Mouse (Mus musculus) forebrain, embryonic 15.5 days (tissue): ENCODE data around the gene Rnpc3. TPM values are rescaled to one million over a fixed set of nuclear protein-coding genes. Genes with fewer than 3 reads are reported as not detected.
A peak's percentile ranks its signal among the peaks of the same experiment; 100 is the strongest.
"Not testable (repeated sequence)": the region's sequence is repeated elsewhere in the genome, so short reads cannot be mapped to it uniquely, and the experiment has no call there.

Experiments used
- ATAC-seq: fragments of 200-750 bp; cut with Nextera tagmentation; replicated peaks from 2 replicates; pipeline ENCODE4 v1.8.0; 2017; ENCODE audit warnings: mild to moderate bottlenecking, moderate TSS enrichment, moderate library complexity
- H3K27ac ChIP-seq: fragments of 300-500 bp; sonication (generic); replicated peaks from 2 replicates; pipeline ENCODE4 v1.5.1; 2015; ENCODE audit warnings: mild to moderate bottlenecking, inconsistent platforms
- H3K27me3 ChIP-seq: fragments of 300-500 bp; sonication (generic); 2 replicates; pipeline ENCODE4 v1.6.1; 2015; ENCODE audit warnings: inconsistent platforms
- H3K36me3 ChIP-seq: fragments of 300-500 bp; sonication (generic); 2 replicates; pipeline ENCODE4 v1.6.1; 2015; ENCODE audit warnings: mild to moderate bottlenecking, inconsistent platforms
- H3K4me1 ChIP-seq: fragments of 300-500 bp; sonication (generic); 2 replicates; pipeline ENCODE4 v1.6.1; 2015; ENCODE audit warnings: inconsistent platforms
- H3K4me2 ChIP-seq: fragments of 300-500 bp; sonication (generic); replicated peaks from 2 replicates; pipeline ENCODE4 v1.6.1; 2015; ENCODE audit warnings: mild to moderate bottlenecking, inconsistent platforms
- H3K4me3 ChIP-seq: fragments of 300-500 bp; sonication (generic); 2 replicates; pipeline ENCODE4 v1.5.1; 2015; ENCODE audit warnings: mild to moderate bottlenecking, inconsistent platforms
- H3K9ac ChIP-seq: fragments of 300-500 bp; sonication (generic); replicated peaks from 2 replicates; pipeline ENCODE4 v1.6.1; 2015; ENCODE audit warnings: mild to moderate bottlenecking, inconsistent platforms
- H3K9me3 ChIP-seq: fragments of 300-500 bp; sonication (generic); 2 replicates; pipeline ENCODE4 v1.6.1; 2016; ENCODE audit warnings: inconsistent platforms
- WGBS: fragments of 180-500 bp; shearing (Covaris S2); methylation state at CpG from one replicate; pipeline ENCODE4 v1.1.7; 2015; ENCODE audit warnings: mixed read lengths; 5-methylcytosine and 5-hydroxymethylcytosine counted together
- polyA plus RNA-seq: library from polyadenylated mRNA; unstranded; fragments of >200 nt; fragmentation: Nextera tagmentation; extraction: Ambion mirVana; gene quantifications from 2 replicates; pipeline ENCODE4 v1.2.1, GENCODE M21; 2015

Rnpc3 gene
- polyA plus RNA-seq = 50.6 and 54.7 TPM in 2 replicates

- Histone ChIP-seq H3K36me3 (peaks cover 9% of the 10 kb centered on the region; the same call in 1 of the 2 replicates), H3K4me3 (peak within 1 kb of the TSS; percentile 91), H3K4me2 (peak within 1 kb of the TSS; percentile 63), H3K4me1 (peaks cover 11% of the 10 kb centered on the region), H3K27me3 (no peaks in the 10 kb centered on the region), H3K27ac (peak within 1 kb of the TSS; percentile 100), H3K9me3 (no peaks in the 10 kb centered on the region), H3K9ac (peak within 1 kb of the TSS; percentile 95)
- peak; percentile 98 for ATAC-seq
- WGBS = under 1% methylated on average over 70 of the region's 70 CpGs
Measured at GRCm38 (mm10) chr3:113629606-113630359, at the start of gene Rnpc3. Gene Rnpc3, minus strand, starts transcription at chr3:113630149.

- H3K4me2 ChIP-seq = no peak overlapping the region
- H3K9me3 ChIP-seq = no peaks in the 10 kb centered on the region
- peak; percentile 78 for ATAC-seq
- no peak overlapping the region for H3K9ac ChIP-seq
- H3K27me3 ChIP-seq = no peaks in the 10 kb centered on the region
- no peaks in the 10 kb centered on the region for H3K4me1 ChIP-seq
- no peak overlapping the region for H3K27ac ChIP-seq
- no peak overlapping the region for H3K4me3 ChIP-seq
- H3K36me3 ChIP-seq = no peaks in the 10 kb centered on the region
- WGBS = 65% methylated on average over 2 of the region's 2 CpGs
Measured at GRCm38 (mm10) chr3:113656940-113657339, 27.0 kb upstream of the Rnpc3 start.

- Histone ChIP-seq H3K9ac (no peak overlapping the region), H3K27ac (no peak overlapping the region), H3K36me3 (no peaks in the 10 kb centered on the region), H3K4me3 (no peak overlapping the region), H3K4me1 (no peaks in the 10 kb centered on the region), H3K27me3 (no peaks in the 10 kb centered on the region), H3K9me3 (no peaks in the 10 kb centered on the region), H3K4me2 (no peak overlapping the region)
- WGBS = 88% methylated on average over 3 of the region's 3 CpGs
- no peak for ATAC-seq
Measured at GRCm38 (mm10) chr3:113654335-113654734, 24.4 kb upstream of the Rnpc3 start.

GRCm38 (mm10) chr3:113651386-113651785 lies 21.4 kb upstream of the Rnpc3 start:
- H3K9ac ChIP-seq, H3K27me3 ChIP-seq, H3K4me2 ChIP-seq, H3K4me1 ChIP-seq, H3K4me3 ChIP-seq, H3K27ac ChIP-seq, H3K9me3 ChIP-seq, H3K36me3 ChIP-seq: not testable (repeated sequence)
- WGBS = 37% methylated on average over 3 of the region's 3 CpGs
- ATAC-seq = peak; percentile 72

GRCm38 (mm10) chr3:113639545-113639944 lies 9.6 kb upstream of the Rnpc3 start:
- Histone ChIP-seq H3K4me1 (no peaks in the 10 kb centered on the region), H3K4me2 (no peak overlapping the region), H3K27me3 (no peaks in the 10 kb centered on the region), H3K27ac (no peak overlapping the region), H3K9ac (no peak overlapping the region), H3K36me3 (no peaks in the 10 kb centered on the region), H3K9me3 (no peaks in the 10 kb centered on the region), H3K4me3 (no peak overlapping the region)
- no peak for ATAC-seq
- 90% methylated on average over 1 of the region's 1 CpGs for WGBS

DNA sequence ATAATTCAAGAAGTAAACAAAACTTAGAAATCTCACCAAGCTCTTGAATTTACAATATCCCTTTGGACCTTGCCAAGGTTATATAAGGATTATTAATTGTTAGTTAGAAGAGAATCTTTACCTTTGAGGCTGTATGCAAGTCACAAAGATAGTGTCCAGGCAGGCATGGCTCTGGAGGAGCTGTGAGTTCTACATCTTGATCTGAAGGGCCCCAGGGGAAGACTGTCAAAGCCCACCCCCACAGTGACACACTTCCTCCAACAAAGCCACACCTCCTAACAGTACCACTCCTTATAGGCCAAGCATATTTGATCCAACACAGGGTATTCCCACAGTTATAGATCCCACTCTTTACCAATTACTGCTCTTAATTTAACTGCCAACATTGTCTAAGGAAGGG lies 4.3 kb upstream of the Rnpc3 start:
- Histone ChIP-seq H3K4me2 (no peak overlapping the region), H3K4me1 (peaks cover 6% of the 10 kb centered on the region), H3K9me3 (no peaks in the 10 kb centered on the region), H3K9ac (no peak overlapping the region), H3K4me3 (no peak overlapping the region), H3K27ac (no peak overlapping the region), H3K27me3 (no peaks in the 10 kb centered on the region), H3K36me3 (no peaks in the 10 kb centered on the region)
- no peak for ATAC-seq

- Histone ChIP-seq H3K4me1 (peaks cover 11% of the 10 kb centered on the region), H3K27ac (no peak overlapping the region), H3K9ac (no peak overlapping the region), H3K4me2 (no peak overlapping the region), H3K27me3 (no peaks in the 10 kb centered on the region), H3K4me3 (no peak overlapping the region), H3K9me3 (no peaks in the 10 kb centered on the region), H3K36me3 (peaks cover 4% of the 10 kb centered on the region; the same call in 1 of the 2 replicates)
- no peak for ATAC-seq
Measured at GRCm38 (mm10) chr3:113631611-113632010, 1.7 kb upstream of the Rnpc3 start.

DNA sequence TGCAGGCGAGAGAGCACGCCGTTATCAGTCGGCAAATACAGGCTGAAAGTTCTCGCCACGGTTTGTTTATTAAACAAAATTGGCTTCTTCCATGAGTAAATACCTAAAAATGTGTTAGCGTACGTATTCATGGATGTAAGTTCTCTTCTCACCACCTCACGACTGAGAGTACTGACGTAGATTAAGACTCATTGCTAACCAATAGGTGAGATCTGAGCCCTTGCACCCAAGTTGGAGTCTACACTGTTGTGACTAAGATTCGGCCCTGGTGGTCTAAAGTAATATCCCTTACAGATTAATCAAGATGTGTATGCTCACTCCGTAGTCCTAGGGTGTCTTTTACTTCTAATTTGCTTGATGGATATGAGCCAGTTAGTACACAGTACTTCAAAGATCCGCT lies 615 bp upstream of the Rnpc3 start:
- H3K27ac ChIP-seq = peak overlapping the region; percentile 100

DNA sequence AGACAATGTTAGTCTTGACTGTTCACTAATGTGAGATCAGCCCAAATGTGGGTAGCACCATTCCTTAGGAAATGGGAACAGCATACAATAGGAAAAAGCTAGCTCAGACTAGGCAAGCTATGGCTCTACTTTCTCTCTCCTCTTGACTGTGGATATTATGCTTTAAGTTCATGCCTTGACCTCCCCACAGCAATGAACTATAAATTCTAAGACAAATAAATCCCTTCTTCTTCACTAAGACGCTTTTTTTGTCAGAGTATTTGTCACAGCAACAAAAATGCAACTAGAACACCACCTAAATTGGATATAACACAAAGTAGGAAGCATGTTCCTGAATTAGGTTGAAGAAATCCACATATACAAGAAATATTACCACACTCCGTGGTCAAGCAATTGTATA lies 23.4 kb downstream of the Rnpc3 start, which contains the start of gene Amy1:
Amy1 (minus strand) TSS at position 101 of the 400 bp plus-strand sequence.
- Histone ChIP-seq H3K4me1 (no peaks in the 10 kb centered on the region), H3K27ac (no peak within 1 kb of the TSS), H3K9ac (no peak within 1 kb of the TSS), H3K9me3 (no peaks in the 10 kb centered on the region), H3K4me2 (no peak within 1 kb of the TSS), H3K36me3 (peaks cover 23% of the 10 kb centered on the region), H3K4me3 (no peak within 1 kb of the TSS), H3K27me3 (no peaks in the 10 kb centered on the region)
- WGBS = 94% methylated on average over 2 of the region's 2 CpGs
- no peak for ATAC-seq

More for the DNA sequence above, 615 bp upstream of the Rnpc3 start:
- peaks cover 11% of the 10 kb centered on the region for H3K4me1 ChIP-seq
- H3K4me2 ChIP-seq = peak overlapping the region; percentile 63
- H3K27me3 ChIP-seq = no peaks in the 10 kb centered on the region
- peak; percentile 7 for ATAC-seq
- 15% methylated on average over 13 of the region's 13 CpGs for WGBS
- peak overlapping the region; percentile 91 for H3K4me3 ChIP-seq
- peak overlapping the region; percentile 95 for H3K9ac ChIP-seq
- peaks cover 9% of the 10 kb centered on the region; the same call in 1 of the 2 replicates for H3K36me3 ChIP-seq
- H3K9me3 ChIP-seq = no peaks in the 10 kb centered on the region

GRCm38 (mm10) chr3:113590844-113591243 lies 39.1 kb downstream of the Rnpc3 start:
- Histone ChIP-seq H3K27me3 (no peaks in the 10 kb centered on the region), H3K4me2 (no peak overlapping the region), H3K27ac (no peak overlapping the region), H3K4me3 (no peak overlapping the region), H3K4me1 (no peaks in the 10 kb centered on the region), H3K36me3 (peaks cover 5% of the 10 kb centered on the region), H3K9me3 (no peaks in the 10 kb centered on the region), H3K9ac (no peak overlapping the region)
- ATAC-seq = no peak
- 25% methylated on average over 1 of the region's 1 CpGs for WGBS

DNA sequence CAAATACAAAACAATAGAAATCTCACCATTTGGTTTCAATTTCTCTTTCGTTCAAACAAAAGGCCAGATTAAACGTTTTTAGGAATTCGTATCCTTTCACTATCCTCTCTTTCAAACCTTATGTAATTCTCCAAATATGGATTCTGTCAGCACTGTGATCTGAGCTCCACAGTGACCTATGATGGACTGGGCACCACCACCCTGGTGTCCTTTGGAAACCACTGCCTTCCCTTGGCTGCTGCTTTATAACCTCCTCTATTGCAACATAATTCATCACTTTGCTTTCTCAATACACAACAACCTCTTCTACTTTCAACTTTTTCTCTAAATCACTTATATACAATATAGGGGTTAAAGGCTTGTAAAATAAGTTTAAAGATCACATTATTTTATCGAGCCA lies 55.4 kb downstream of the Rnpc3 start:
- 85% methylated on average over 4 of the region's 4 CpGs for WGBS

DNA sequence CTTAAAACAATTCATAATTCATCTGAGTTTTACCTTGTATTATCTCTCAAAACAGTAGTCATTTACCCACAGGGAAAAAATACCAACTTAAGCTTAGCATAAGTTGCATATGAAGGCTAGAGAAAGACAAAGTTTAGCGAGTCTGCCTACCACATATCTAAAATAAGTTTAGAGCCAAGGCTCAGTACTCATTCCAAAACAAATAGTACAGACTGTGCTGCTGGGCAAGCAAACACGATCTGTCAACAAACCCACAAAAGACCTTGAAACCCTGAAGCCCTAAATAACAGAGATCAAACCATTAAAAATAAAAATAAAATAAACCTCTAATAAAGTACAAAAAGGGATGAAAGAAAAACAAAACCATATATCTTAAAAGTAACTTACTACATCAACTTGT lies 55.8 kb downstream of the Rnpc3 start:
- H3K4me1 ChIP-seq = no peaks in the 10 kb centered on the region
- no peak overlapping the region for H3K9ac ChIP-seq
- 88% methylated on average over 2 of the region's 2 CpGs for WGBS
- no peaks in the 10 kb centered on the region for H3K27me3 ChIP-seq
- no peak overlapping the region for H3K27ac ChIP-seq
- no peaks in the 10 kb centered on the region for H3K36me3 ChIP-seq
- no peak overlapping the region for H3K4me2 ChIP-seq
- no peak for ATAC-seq
- H3K4me3 ChIP-seq = no peak overlapping the region
- no peaks in the 10 kb centered on the region for H3K9me3 ChIP-seq

More for the DNA sequence above, 55.4 kb downstream of the Rnpc3 start:
- ATAC-seq = no peak
- Histone ChIP-seq H3K4me1 (no peaks in the 10 kb centered on the region), H3K27me3 (no peaks in the 10 kb centered on the region), H3K4me3 (no peak overlapping the region), H3K9ac (no peak overlapping the region), H3K27ac (no peak overlapping the region), H3K36me3 (no peaks in the 10 kb centered on the region), H3K4me2 (no peak overlapping the region), H3K9me3 (no peaks in the 10 kb centered on the region)

GRCm38 (mm10) chr3:113572158-113572557 lies 57.8 kb downstream of the Rnpc3 start:
- no peak overlapping the region for H3K4me2 ChIP-seq
- H3K36me3 ChIP-seq = no peaks in the 10 kb centered on the region
- no peak for ATAC-seq
- no peaks in the 10 kb centered on the region for H3K27me3 ChIP-seq
- no peaks in the 10 kb centered on the region for H3K4me1 ChIP-seq
- H3K9me3 ChIP-seq = no peaks in the 10 kb centered on the region
- H3K9ac ChIP-seq = no peak overlapping the region
- H3K4me3 ChIP-seq = no peak overlapping the region
- 84% methylated on average over 3 of the region's 3 CpGs for WGBS
- H3K27ac ChIP-seq = no peak overlapping the region
